Mouse (Mus musculus) adrenal gland, postnatal 36 days (tissue): ENCODE results near the gene Susd3. TPM values are rescaled to one million over a fixed set of nuclear protein-coding genes. Genes with fewer than 3 reads are reported as not detected.
A peak's percentile ranks its signal among the peaks of the same experiment; 100 is the strongest.

Source experiments
- DNase-seq, 2 experiments: peaks; one replicate each; pipeline ENCODE4 v3.0.0; 2021; ENCODE audit warnings: mixed read lengths in 1 of 2
- long read RNA-seq, 2 experiments: library from polyadenylated mRNA; stranded (forward); transcript quantifications; one replicate each; pipeline ENCODE4 v2.0.0; 2021; ENCODE audit warnings: borderline sequencing depth in 2 of 2
- total RNA-seq, 2 experiments: library from RNA; stranded (reverse); gene quantifications; 2 replicates each; pipeline ENCODE4 v1.2.3; 2021

The Susd3 gene
- total RNA-seq: 10 to 100 TPM in 1 of 2 experiments, 1 to 10 TPM in 1; 1.2 to 36.5 TPM
- long read RNA-seq, experiment 1, partial matches to known transcripts: 0 of 1 reads
- long read RNA-seq, experiment 1, other reads (novel, unspliced or antisense): 0 of 1 reads
- long read RNA-seq, experiment 2, partial matches to known transcripts: 0 of 3 reads
- long read RNA-seq, experiment 2, other reads (novel, unspliced or antisense): 1 of 3 reads

- DNase-seq: no peak
These were observed at the start of gene Susd3 for GRCm38 (mm10) chr13:49248467-49248862. Susd3 (minus strand) TSS chr13:49248706.

GRCm38 (mm10) chr13:49296270-49296669 is 47.8 kb upstream of the Susd3 start:
- DNase-seq: no peak

DNA sequence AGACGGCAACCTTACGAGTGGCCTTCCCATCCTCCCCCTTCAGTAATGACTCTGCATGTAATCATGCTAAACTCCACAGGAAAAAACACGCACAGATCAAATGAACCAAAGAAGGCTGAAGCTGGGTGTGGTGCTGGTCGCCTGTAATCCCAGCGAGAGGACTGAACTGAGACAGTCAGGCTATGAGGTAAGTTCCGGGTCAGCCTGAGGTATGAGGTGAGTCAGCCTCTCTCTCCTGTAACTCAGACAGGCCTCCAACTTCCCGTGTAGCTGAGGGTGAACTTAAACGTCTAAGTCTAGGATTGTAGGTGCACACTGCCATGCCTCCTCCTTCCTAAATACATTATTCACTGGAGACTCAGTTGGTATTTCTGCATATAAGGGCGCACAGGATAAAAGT is 45.6 kb upstream of the Susd3 start:
- DNase-seq: no peak

DNA sequence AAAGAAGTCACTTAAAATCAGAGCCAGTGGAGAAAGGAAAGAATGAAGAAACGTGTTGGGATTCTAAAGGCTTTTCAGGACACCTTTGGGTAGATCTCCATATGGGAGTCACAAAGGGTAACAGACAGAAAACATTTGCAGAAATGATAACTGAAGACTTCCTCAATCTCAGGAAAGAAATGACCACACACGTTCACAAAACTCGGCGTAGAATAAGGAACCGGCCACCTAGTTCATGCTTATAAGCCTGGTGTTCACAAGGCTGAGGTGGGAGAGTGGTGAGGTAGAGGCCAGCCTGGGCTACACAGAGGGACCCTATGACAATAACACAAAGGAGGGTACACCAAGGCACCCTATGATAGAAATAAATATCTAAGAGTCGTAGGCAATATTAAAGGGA is 43.4 kb upstream of the Susd3 start:
- DNase-seq: no peak

- DNase-seq: no peak
These were observed 42.9 kb upstream of the Susd3 start for GRCm38 (mm10) chr13:49291398-49291797.

- no peak for DNase-seq
These were observed 38.7 kb upstream of the Susd3 start for GRCm38 (mm10) chr13:49287224-49287623.

GRCm38 (mm10) chr13:49286750-49287149 is 38.2 kb upstream of the Susd3 start:
- no peak for DNase-seq

GRCm38 (mm10) chr13:49283686-49284085 is 35.2 kb upstream of the Susd3 start:
- DNase-seq: no peak

- no peak for DNase-seq
These were observed 33.7 kb upstream of the Susd3 start for GRCm38 (mm10) chr13:49282168-49282567.

DNA sequence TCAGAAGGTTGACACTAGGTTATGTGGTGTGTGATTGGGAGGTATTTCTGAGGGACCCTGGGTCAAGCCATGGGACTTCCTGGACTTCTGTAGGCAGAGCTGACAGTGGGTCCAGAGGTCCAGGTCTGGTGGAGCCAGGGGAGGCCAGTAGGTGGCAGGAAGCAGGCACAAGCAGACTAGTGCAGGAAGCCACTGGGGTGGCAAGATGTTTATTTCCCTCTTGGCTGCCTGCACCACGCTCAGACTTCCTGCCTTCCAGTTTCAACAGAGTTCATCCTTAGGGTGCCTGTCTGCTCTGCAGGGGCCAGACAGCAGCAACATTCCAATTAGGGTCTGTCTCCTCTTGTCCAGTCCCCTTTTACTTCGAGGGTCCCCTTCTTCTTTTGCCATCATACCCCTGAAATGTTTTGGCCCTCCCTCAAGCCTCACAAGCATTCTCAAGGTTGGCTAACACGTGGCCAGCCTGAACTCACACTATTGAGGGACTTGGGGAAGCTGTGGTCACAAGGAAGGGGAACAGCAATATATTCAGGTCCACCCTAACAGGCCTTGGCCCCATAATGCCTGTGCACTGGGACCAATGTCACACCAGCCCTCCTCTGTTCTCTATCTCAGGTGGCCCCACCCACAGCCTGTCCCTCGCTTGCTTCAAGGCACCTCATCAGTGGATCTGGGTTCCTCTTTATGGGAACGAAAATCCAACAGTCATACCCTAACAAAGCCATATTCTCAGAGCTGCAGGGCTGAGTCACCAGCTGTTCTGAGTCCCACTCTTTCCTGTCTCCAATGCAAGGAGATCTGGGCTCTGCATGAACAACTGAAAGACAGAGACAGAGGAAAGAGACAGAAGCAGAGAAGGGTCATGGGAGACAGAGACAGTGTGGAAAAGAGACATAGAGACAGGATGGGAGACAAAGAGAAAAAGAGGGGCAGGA is 23.6 kb upstream of the Susd3 start:
- peak in 1 of 2 experiments; percentile 23 for DNase-seq

DNA sequence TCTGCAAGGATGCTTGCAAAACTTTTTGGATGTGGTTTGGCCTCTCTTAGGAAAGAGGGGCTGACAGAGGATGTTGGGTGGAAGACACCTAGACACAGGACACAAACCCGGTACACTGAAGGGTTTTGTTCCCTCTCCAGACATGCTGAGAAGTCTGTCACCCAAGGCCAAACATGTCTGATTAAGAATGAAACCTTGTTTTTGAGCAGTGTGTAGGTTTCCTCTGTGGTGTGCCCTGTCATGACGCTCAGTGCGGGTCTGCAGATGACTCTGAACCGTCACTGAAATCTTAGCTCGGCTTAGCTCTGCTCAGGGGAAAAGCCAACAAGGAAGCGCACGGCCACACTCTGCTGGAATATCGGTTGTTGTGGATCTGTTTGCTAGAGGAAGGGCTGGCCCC is 22.0 kb upstream of the Susd3 start:
- no peak for DNase-seq

DNA sequence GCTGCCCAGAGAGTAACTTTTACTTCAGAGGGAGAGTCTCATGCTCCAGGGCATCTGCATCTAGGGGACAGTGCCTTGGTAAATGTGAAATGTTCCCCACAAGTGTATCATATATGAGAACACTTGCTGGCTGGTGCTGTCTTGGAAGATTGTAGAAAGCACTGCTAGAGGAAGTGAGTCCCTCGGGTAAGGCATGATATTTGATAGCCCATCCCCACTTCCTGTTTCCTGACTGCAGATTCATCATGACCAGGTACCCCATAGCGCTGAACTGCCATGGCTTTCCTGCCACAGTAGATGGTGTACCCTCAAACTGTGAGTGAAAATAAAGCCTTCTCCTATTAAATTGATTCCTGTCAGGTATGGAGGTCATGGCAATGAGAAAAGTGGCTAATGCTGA is 19.1 kb upstream of the Susd3 start:
- DNase-seq: no peak

GRCm38 (mm10) chr13:49260036-49260722 is 11.7 kb upstream of the Susd3 start:
- no peak for DNase-seq

- DNase-seq: no peak
These were observed 9.4 kb upstream of the Susd3 start for GRCm38 (mm10) chr13:49257819-49258313.

GRCm38 (mm10) chr13:49252746-49253145 is 4.2 kb upstream of the Susd3 start:
- no peak for DNase-seq

DNA sequence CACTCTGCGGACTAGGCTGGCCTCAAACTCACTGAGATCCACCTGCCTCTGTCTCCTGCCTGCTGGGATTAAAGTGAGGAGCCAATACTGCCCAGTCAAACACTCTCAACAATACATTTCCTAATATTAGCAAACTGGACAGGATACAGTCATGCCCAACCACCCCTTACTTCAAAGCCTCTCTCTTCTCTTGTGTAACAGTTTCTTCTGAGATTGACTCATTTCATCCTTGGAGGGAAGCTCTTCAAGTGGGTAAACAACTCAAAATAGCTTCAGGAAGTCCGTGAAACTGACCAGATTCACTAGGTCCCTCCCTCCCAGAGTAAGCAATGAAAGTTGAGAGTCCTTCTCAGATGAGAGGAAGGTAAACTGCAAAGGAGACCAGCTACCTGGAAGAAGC is 3.6 kb upstream of the Susd3 start:
- DNase-seq: no peak

DNA sequence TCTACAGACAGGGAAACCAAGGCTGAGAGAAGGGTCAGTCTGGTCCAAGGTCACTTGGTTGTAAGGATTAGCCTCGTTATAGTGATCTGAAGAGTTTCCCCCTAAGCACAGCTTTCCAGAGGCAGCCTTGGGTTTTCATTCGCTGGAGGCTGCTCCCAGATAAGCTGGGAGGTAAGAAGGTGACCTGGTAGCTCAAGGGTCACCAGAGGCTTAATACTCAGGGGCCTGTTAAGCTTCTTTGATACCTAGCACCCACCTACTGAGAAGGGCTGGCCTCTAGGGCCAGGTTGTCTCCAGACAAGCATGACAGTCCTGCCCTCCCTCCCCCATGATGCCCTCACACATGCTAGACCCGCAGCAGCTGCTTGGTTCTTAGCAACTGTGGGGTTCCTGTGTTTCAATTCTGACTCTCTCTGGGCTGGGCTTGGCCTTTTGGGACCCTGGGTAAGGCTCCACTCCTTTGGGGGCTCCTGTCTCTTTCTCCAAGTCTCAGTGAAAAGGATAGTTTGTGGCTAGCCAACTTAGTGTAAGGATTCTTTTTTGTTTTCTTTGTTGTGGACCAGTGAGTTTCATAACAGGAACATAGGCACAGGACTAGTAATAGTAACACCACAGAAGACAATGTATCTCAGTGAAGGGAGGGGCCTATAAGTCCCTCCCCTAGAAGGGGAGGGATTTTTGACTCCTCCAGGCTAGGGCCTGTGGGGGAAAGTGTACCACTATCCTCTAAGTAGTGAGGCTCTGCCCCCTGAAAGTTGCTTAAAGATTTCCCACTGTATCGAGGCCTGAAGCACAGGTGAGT is 2.4 kb upstream of the Susd3 start:
- no peak for DNase-seq

DNA sequence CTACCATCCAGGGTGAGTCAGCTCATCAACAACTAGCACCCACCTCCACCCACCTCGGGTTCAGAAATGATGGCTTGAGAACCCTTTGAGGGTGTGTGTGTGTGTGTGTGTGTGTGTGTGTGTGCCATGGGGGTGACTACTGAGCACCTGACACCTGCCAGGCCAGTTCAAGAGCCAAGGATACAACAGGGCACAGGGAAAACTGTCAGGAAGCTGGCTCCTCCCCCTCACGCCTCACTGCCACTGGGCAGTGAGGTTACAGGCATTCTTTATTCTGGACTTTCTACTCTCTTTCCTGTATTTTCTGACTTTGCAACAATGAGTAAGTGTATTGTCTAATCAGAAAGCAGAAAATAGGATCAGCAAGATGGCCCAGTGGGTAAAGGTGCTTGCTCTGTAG is 1.1 kb upstream of the Susd3 start:
- no peak for DNase-seq

- DNase-seq: no peak
These were observed 417 bp upstream of the Susd3 start for GRCm38 (mm10) chr13:49248923-49249322.

GRCm38 (mm10) chr13:49247740-49248466 is 603 bp downstream of the Susd3 start:
- peak; percentile 15 to 46 for DNase-seq

- no peak for DNase-seq
These were observed 1.2 kb downstream of the Susd3 start for GRCm38 (mm10) chr13:49247232-49247739.
